Mouse (Mus musculus) bone marrow, adult 2 months (tissue): ENCODE results near the gene Rpl9.

Experiments used
- CTCF ChIP-seq: fragments of 200-500 bp; IDR thresholded peaks from 2 replicates; pipeline ENCODE4 v1.5.1; 2011; ENCODE audit warnings: low read length, control low read depth; ENCODE audit not compliant: control insufficient read depth, insufficient read depth
- POLR2A ChIP-seq: fragments of 200-500 bp; IDR thresholded peaks from 2 replicates; pipeline ENCODE4 v1.6.1; 2011; ENCODE audit warnings: low read depth, mild to moderate bottlenecking, control low read depth, low read length, borderline replicate concordance; ENCODE audit not compliant: control insufficient read depth

DNA sequence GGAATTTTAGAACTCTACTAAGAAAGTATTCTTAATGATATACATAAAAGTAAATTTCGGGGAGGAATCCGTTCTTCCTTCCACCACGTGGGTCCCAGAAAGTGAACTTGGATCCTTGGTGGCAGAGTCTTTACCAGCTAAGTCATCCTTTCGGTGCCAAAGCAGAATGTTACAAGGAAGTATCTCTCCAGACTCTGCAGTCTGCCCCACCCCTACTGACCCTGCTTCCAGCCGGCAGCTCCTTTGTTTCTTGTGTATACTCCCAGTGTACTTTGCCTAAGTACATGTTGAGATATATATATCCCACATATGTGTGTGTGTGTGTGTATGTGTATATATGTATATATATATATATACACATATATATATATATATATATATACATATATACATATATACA is 38.2 kb upstream of the Rpl9 start:
- TF ChIP-seq CTCF (no peak), POLR2A (no peak)
